Mouse (Mus musculus) lung, adult 2 months (tissue): ENCODE results near the gene Polr3h. TPM values are rescaled to one million over a fixed set of nuclear protein-coding genes. Genes with fewer than 3 reads are reported as not detected.

Experiments
- DNase-seq: peaks from one replicate; pipeline ENCODE4 v3.0.0; 2022
- H3K4me1 ChIP-seq: fragments of 200-500 bp; 2 replicates; pipeline ENCODE4 v1.6.1; 2011; ENCODE audit warnings: low read length; ENCODE audit not compliant: control insufficient read depth, insufficient read depth
- H3K4me3 ChIP-seq: fragments of 200-500 bp; replicated peaks from 2 replicates; pipeline ENCODE3; 2011; ENCODE audit warnings: low read depth, mild to moderate bottlenecking, control low read depth, low read length; ENCODE audit errors: extremely low read depth
- CTCF ChIP-seq: fragments of 200-500 bp; IDR thresholded peaks from 2 replicates; pipeline ENCODE4 v1.5.1; 2011; ENCODE audit warnings: mild to moderate bottlenecking, low read length, control low read depth; ENCODE audit not compliant: insufficient read depth
- POLR2A ChIP-seq: fragments of 200-500 bp; IDR thresholded peaks from 2 replicates; pipeline ENCODE4 v1.6.1; 2011; ENCODE audit warnings: low read depth, mild to moderate bottlenecking, control low read depth, low read length, borderline replicate concordance; ENCODE audit errors: extremely low read depth
- WGBS: fragments of 180-500 bp; shearing (Covaris S2); methylation state at CpG from one replicate; pipeline ENCODE4 v1.1.7; 2018; 5-methylcytosine and 5-hydroxymethylcytosine counted together
- polyA plus RNA-seq: library from polyadenylated mRNA; depleted of rRNA; stranded (reverse); fragments of >200 nt; gene quantifications from 2 replicates; pipeline ENCODE4 v1.2.3, GENCODE M21; 2012

The Polr3h gene
- polyA plus RNA-seq, 1 experiment: 11.8 TPM

- 3% methylated on average over 8 of the region's 8 CpGs for WGBS
- TF ChIP-seq CTCF: no peak
- TF ChIP-seq POLR2A: no peak
- no peak for DNase-seq
These were observed 35.0 kb upstream of the Polr3h start for GRCm38 (mm10) chr15:81961078-81961451.

DNA sequence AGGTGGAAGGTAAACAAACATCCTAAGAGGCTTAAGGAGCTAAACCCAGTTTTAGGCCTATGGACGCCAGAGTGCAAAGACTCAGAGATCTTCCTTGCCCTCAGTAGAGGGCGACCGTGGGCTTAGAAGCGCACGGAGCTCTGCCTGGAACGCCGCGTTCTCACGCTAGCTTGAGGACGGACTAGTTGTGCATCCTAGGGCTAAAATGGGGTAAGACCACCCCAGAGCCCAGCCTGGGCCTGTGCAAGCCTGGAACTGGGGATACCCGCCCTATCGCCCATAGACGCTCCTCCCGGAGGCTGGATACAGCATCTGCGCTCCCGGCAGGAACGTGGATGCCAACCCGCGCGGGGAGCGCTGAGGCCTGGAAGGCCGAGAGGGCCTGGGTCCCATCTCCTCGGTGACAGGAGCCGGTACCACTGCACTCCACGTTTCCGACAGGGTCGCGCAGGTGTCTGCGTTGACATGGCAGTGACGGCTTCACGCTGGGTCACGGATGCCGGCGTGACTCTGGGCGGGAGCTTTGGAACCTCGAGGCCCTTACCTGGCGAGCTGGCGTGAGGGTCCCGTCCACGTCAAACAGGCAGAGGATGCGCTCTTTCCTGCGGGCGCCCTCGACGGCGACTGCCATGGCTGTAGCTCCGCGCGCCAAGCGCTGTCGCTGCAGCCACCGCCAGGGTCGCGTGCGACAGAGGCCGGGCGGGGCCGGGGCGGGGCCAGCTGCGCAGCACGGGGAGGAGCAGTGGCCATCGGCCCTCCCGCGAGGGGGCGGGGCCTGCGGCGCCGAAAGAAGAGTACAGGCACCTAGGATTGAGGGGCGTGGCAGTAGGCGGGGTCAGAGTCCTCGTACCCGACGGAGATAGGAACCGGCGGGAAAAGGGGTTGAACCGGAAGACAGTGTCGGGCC is 34.4 kb upstream of the Polr3h start, which contains the start of gene Pmm1:
Gene Pmm1, minus strand, starts transcription at position 760 of the 907 bp plus-strand sequence.
- DNase-seq: peak; percentile 98
- TF ChIP-seq CTCF (peak; percentile 85), POLR2A (peak; percentile 44; the same call in 1 of the 2 replicates)
- Histone ChIP-seq H3K4me3 (peak within 1 kb of the TSS; percentile 65), H3K4me1 (no peaks in the 10 kb centered on the region)
- under 1% methylated on average over 77 of the region's 77 CpGs for WGBS

More at GRCm38 (mm10) chr15:81961078-81961451, 35.0 kb upstream of the Polr3h start:
- Histone ChIP-seq H3K4me3 (peak overlapping the region; percentile 55), H3K4me1 (no peaks in the 10 kb centered on the region)

GRCm38 (mm10) chr15:81958906-81959305 is 32.9 kb upstream of the Polr3h start:
- Histone ChIP-seq H3K4me3 (no peak overlapping the region), H3K4me1 (no peaks in the 10 kb centered on the region)
- 68% methylated on average over 3 of the region's 3 CpGs for WGBS
- TF ChIP-seq POLR2A (no peak), CTCF (no peak)
- no peak for DNase-seq

GRCm38 (mm10) chr15:81957598-81957997 is 31.6 kb upstream of the Polr3h start:
- 87% methylated on average over 11 of the region's 11 CpGs for WGBS
- Histone ChIP-seq H3K4me3 (no peak overlapping the region), H3K4me1 (no peaks in the 10 kb centered on the region)
- no peak for DNase-seq
- TF ChIP-seq CTCF (no peak), POLR2A (no peak)

GRCm38 (mm10) chr15:81956457-81956856 is 30.4 kb upstream of the Polr3h start:
- Histone ChIP-seq H3K4me3 (no peak overlapping the region), H3K4me1 (no peaks in the 10 kb centered on the region)
- DNase-seq: peak; percentile 31
- WGBS: 63% methylated on average over 8 of the region's 8 CpGs
- no peak for TF ChIP-seq POLR2A
- TF ChIP-seq CTCF: peak; percentile 60

- WGBS: 94% methylated on average over 15 of the region's 15 CpGs
- no peak for DNase-seq
- TF ChIP-seq CTCF (no peak), POLR2A (no peak)
These were observed 29.4 kb upstream of the Polr3h start for GRCm38 (mm10) chr15:81955414-81955813.

GRCm38 (mm10) chr15:81954716-81955115 is 28.7 kb upstream of the Polr3h start:
- no peak overlapping the region for H3K4me3 ChIP-seq
- WGBS: 87% methylated on average over 6 of the region's 6 CpGs
- TF ChIP-seq POLR2A (no peak), CTCF (no peak)
- no peak for DNase-seq
- H3K4me1 ChIP-seq: no peaks in the 10 kb centered on the region

More at GRCm38 (mm10) chr15:81955414-81955813, 29.4 kb upstream of the Polr3h start:
- H3K4me1 ChIP-seq: no peaks in the 10 kb centered on the region
- no peak overlapping the region for H3K4me3 ChIP-seq

DNA sequence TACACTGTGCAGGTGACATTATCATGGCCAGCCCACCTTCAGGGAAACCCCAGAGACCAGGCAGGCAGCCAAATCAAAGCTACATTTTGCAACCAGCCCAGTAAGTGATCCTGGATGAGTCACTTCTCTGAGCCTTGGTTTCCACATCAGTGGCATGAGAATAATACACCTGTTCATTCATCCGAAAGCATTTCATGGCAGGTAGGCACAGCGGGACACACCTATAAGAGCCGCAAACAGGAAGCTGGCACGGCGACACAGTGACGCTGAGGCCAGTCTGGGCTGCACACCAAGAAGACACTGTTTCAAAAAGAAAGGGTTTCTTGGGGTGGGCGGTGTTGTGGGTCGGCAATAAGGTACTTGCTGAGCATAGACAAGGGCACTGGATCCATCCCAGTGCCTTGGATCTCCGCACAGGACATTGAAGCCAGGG is 28.1 kb upstream of the Polr3h start:
- DNase-seq: no peak
- 80% methylated on average over 9 of the region's 9 CpGs for WGBS
- no peak for TF ChIP-seq CTCF
- TF ChIP-seq POLR2A: no peak
- Histone ChIP-seq H3K4me1 (no peaks in the 10 kb centered on the region), H3K4me3 (no peak overlapping the region)

- Histone ChIP-seq H3K4me1 (no peaks in the 10 kb centered on the region), H3K4me3 (no peak overlapping the region)
- TF ChIP-seq POLR2A: no peak
- TF ChIP-seq CTCF: no peak
- DNase-seq: no peak
- WGBS: 87% methylated on average over 4 of the region's 4 CpGs
These were observed 26.3 kb upstream of the Polr3h start for GRCm38 (mm10) chr15:81952310-81952709.
